Mouse (Mus musculus) kidney, embryonic 16.5 days (tissue): ENCODE results near the gene Rapgef2. TPM values are rescaled to one million over a fixed set of nuclear protein-coding genes. Genes with fewer than 3 reads are reported as not detected.

ENCODE experiments used
- ATAC-seq: fragments of 200-750 bp; cut with Nextera tagmentation; 2 replicates; pipeline ENCODE4 v1.8.0; 2017; ENCODE audit warnings: moderate TSS enrichment; ENCODE audit not compliant: low FRiP score, low TSS enrichment
- H3K27ac ChIP-seq: fragments of 300-500 bp; sonication (generic); 2 replicates; pipeline ENCODE4 v1.5.1; 2014; ENCODE audit warnings: low read length
- H3K27me3 ChIP-seq: fragments of 300-500 bp; sonication (generic); 2 replicates; pipeline ENCODE4 v1.6.1; 2014; ENCODE audit warnings: low read length, control low read depth, mixed read lengths; ENCODE audit not compliant: insufficient read depth
- H3K36me3 ChIP-seq: fragments of 300-500 bp; sonication (generic); 2 replicates; pipeline ENCODE4 v1.6.1; 2014; ENCODE audit warnings: low read length, control low read depth, mixed read lengths; ENCODE audit not compliant: insufficient read depth
- H3K4me1 ChIP-seq: fragments of 300-500 bp; sonication (generic); 2 replicates; pipeline ENCODE4 v1.6.1; 2014; ENCODE audit warnings: low read length, control low read depth, mixed read lengths; ENCODE audit not compliant: insufficient read depth
- H3K4me2 ChIP-seq: fragments of 300-500 bp; sonication (generic); replicated peaks from 2 replicates; pipeline ENCODE4 v1.6.1; 2014; ENCODE audit warnings: low read depth, low read length
- H3K4me3 ChIP-seq: fragments of 300-500 bp; sonication (generic); 2 replicates; pipeline ENCODE4 v1.5.1; 2014; ENCODE audit warnings: mild to moderate bottlenecking, low read length
- H3K9ac ChIP-seq: fragments of 300-500 bp; sonication (generic); replicated peaks from 2 replicates; pipeline ENCODE4 v1.6.1; 2014; ENCODE audit warnings: low read length
- H3K9me3 ChIP-seq: fragments of 300-500 bp; sonication (generic); 2 replicates; pipeline ENCODE4 v1.6.1; 2016; ENCODE audit warnings: low read length, control low read depth
- WGBS: fragments of 180-500 bp; shearing (Covaris S2); extraction: QIAGEN DNeasy Blood & Tissue Kit; methylation state at CpG from one replicate; pipeline ENCODE4 v1.1.7; 2014; 5-methylcytosine and 5-hydroxymethylcytosine counted together
- polyA plus RNA-seq: library from polyadenylated mRNA; unstranded; fragments of >200 nt; fragmentation: Nextera tagmentation; extraction: Ambion mirVana; gene quantifications from 2 replicates; pipeline ENCODE4 v1.2.1, GENCODE M21; 2015

Rapgef2 gene
- polyA plus RNA-seq, 1 experiment from 2014 or later, result 4.0 TPM

- Histone ChIP-seq H3K9me3 (no peaks in the 10 kb centered on the region), H3K4me2 (peak overlapping the region; percentile 72), H3K4me1 (peaks cover 34% of the 10 kb centered on the region), H3K9ac (peak overlapping the region; percentile 29; the same call in 1 of the 2 replicates), H3K27ac (no peak overlapping the region), H3K36me3 (no peaks in the 10 kb centered on the region), H3K4me3 (peak overlapping the region; percentile 87), H3K27me3 (no peaks in the 10 kb centered on the region)
- WGBS, result 67% methylated on average over 13 of the region's 13 CpGs
- no peak for ATAC-seq
Observed at GRCm38 (mm10) chr3:79285097-79285675, 1.1 kb downstream of the Rapgef2 start.

GRCm38 (mm10) chr3:79283976-79284375 lies 2.3 kb downstream of the Rapgef2 start:
- H3K27me3 ChIP-seq, result no peaks in the 10 kb centered on the region
- no peak overlapping the region for H3K27ac ChIP-seq
- H3K36me3 ChIP-seq, result no peaks in the 10 kb centered on the region
- no peaks in the 10 kb centered on the region for H3K9me3 ChIP-seq
- H3K4me1 ChIP-seq, result peaks cover 34% of the 10 kb centered on the region
- WGBS, result 40% methylated on average over 3 of the region's 3 CpGs
- H3K9ac ChIP-seq, result no peak overlapping the region
- ATAC-seq, result no peak
- H3K4me3 ChIP-seq, result no peak overlapping the region
- H3K4me2 ChIP-seq, result peak overlapping the region; percentile 72

- Histone ChIP-seq H3K9ac (no peak overlapping the region), H3K4me3 (no peak overlapping the region), H3K4me2 (no peak overlapping the region), H3K27ac (no peak overlapping the region), H3K4me1 (peaks cover 33% of the 10 kb centered on the region), H3K27me3 (no peaks in the 10 kb centered on the region), H3K9me3 (no peaks in the 10 kb centered on the region), H3K36me3 (no peaks in the 10 kb centered on the region)
- WGBS, result 20% methylated on average over 2 of the region's 2 CpGs
- ATAC-seq, result no peak
Observed at GRCm38 (mm10) chr3:79283031-79283430, 3.3 kb downstream of the Rapgef2 start.

- Histone ChIP-seq H3K4me3 (no peak overlapping the region), H3K9ac (no peak overlapping the region), H3K4me2 (no peak overlapping the region), H3K27me3 (no peaks in the 10 kb centered on the region), H3K4me1 (peaks cover 18% of the 10 kb centered on the region), H3K9me3 (no peaks in the 10 kb centered on the region), H3K27ac (no peak overlapping the region), H3K36me3 (no peaks in the 10 kb centered on the region)
- 84% methylated on average over 11 of the region's 11 CpGs for WGBS
- ATAC-seq, result no peak
Observed at GRCm38 (mm10) chr3:79275856-79276645, 10.3 kb downstream of the Rapgef2 start.

- H3K4me1 ChIP-seq, result peaks cover 18% of the 10 kb centered on the region
- H3K9ac ChIP-seq, result no peak overlapping the region
- no peaks in the 10 kb centered on the region for H3K9me3 ChIP-seq
- H3K27ac ChIP-seq, result no peak overlapping the region
- no peak overlapping the region for H3K4me2 ChIP-seq
- H3K27me3 ChIP-seq, result no peaks in the 10 kb centered on the region
- no peak overlapping the region for H3K4me3 ChIP-seq
- WGBS, result 21% methylated on average over 1 of the region's 1 CpGs
- H3K36me3 ChIP-seq, result no peaks in the 10 kb centered on the region
- ATAC-seq, result no peak
Observed at GRCm38 (mm10) chr3:79273350-79273749, 13.0 kb downstream of the Rapgef2 start.

GRCm38 (mm10) chr3:79272939-79273338 lies 13.4 kb downstream of the Rapgef2 start:
- H3K4me2 ChIP-seq, result no peak overlapping the region
- no peaks in the 10 kb centered on the region for H3K36me3 ChIP-seq
- 63% methylated on average over 4 of the region's 4 CpGs for WGBS
- no peak for ATAC-seq
- H3K9ac ChIP-seq, result no peak overlapping the region
- no peaks in the 10 kb centered on the region for H3K27me3 ChIP-seq
- H3K4me3 ChIP-seq, result no peak overlapping the region
- H3K4me1 ChIP-seq, result peaks cover 18% of the 10 kb centered on the region
- H3K9me3 ChIP-seq, result no peaks in the 10 kb centered on the region
- H3K27ac ChIP-seq, result no peak overlapping the region

- Histone ChIP-seq H3K4me1 (peaks cover 17% of the 10 kb centered on the region), H3K27ac (no peak overlapping the region), H3K9me3 (no peaks in the 10 kb centered on the region), H3K4me3 (no peak overlapping the region), H3K36me3 (no peaks in the 10 kb centered on the region), H3K27me3 (no peaks in the 10 kb centered on the region), H3K9ac (no peak overlapping the region), H3K4me2 (no peak overlapping the region)
- WGBS, result 82% methylated on average over 12 of the region's 12 CpGs
- no peak for ATAC-seq
Observed at GRCm38 (mm10) chr3:79270980-79271555, 15.2 kb downstream of the Rapgef2 start.

GRCm38 (mm10) chr3:79269872-79270271 lies 16.4 kb downstream of the Rapgef2 start:
- Histone ChIP-seq H3K27me3 (no peaks in the 10 kb centered on the region), H3K4me3 (no peak overlapping the region), H3K4me1 (peaks cover 12% of the 10 kb centered on the region), H3K27ac (no peak overlapping the region), H3K36me3 (no peaks in the 10 kb centered on the region), H3K4me2 (no peak overlapping the region), H3K9ac (no peak overlapping the region), H3K9me3 (no peaks in the 10 kb centered on the region)
- ATAC-seq, result no peak
- 91% methylated on average over 8 of the region's 8 CpGs for WGBS

- H3K4me1 ChIP-seq, result no peaks in the 10 kb centered on the region; the same call in 1 of the 2 replicates
- no peak overlapping the region for H3K27ac ChIP-seq
- 89% methylated on average over 6 of the region's 6 CpGs for WGBS
- H3K4me2 ChIP-seq, result no peak overlapping the region
- H3K9ac ChIP-seq, result no peak overlapping the region
- no peak overlapping the region for H3K4me3 ChIP-seq
- H3K27me3 ChIP-seq, result no peaks in the 10 kb centered on the region
- no peaks in the 10 kb centered on the region for H3K9me3 ChIP-seq
- no peak for ATAC-seq
- H3K36me3 ChIP-seq, result no peaks in the 10 kb centered on the region
Observed at GRCm38 (mm10) chr3:79266976-79267375, 19.3 kb downstream of the Rapgef2 start.

GRCm38 (mm10) chr3:79261816-79262316 lies 24.5 kb downstream of the Rapgef2 start:
- peak; percentile 86 for ATAC-seq
- WGBS, result 72% methylated on average over 6 of the region's 6 CpGs

More at GRCm38 (mm10) chr3:79261816-79262316, 24.5 kb downstream of the Rapgef2 start:
- Histone ChIP-seq H3K4me3 (no peak overlapping the region), H3K27me3 (no peaks in the 10 kb centered on the region), H3K9me3 (no peaks in the 10 kb centered on the region), H3K9ac (no peak overlapping the region), H3K4me2 (no peak overlapping the region), H3K36me3 (no peaks in the 10 kb centered on the region), H3K4me1 (no peaks in the 10 kb centered on the region), H3K27ac (no peak overlapping the region)
